Mouse (Mus musculus) CD4-positive, CD25-positive, alpha-beta regulatory T cell, adult 9 weeks (primary cell): ENCODE measurements around the gene Snrpa1. TPM values are rescaled to one million over a fixed set of nuclear protein-coding genes. Genes with fewer than 3 reads are reported as not detected.

Experiments
- polyA plus RNA-seq: library from polyadenylated mRNA; unstranded; fragments of 100-300 nt; shearing (Covaris generic); gene quantifications from one replicate; pipeline ENCODE4 v1.2.1, GENCODE M21; 2017

Gene Snrpa1
- polyA plus RNA-seq, result 130 TPM

DNA sequence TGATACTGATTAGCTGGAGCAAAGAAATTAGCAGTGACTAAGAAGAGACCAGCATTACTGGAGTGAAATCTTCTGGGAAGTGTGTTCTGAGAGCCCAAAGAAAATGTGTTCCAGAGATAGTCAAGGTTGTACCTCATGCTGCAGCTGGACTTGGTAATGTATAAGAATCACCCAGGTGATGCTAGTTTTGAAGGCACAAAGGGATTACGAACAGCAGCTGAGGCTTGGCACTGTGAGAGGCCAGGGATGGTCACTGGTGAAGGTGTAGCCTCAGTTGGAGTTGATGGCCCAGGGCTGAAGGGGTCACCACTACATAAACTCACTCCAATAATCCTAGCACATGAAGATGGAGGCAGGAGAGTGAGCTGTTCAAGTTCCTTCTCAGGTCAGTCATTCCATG, at the start of gene Snrpa1:
TSS of gene Snrpa1 (plus strand) at position 301 of the 400 bp plus-strand sequence.

GRCm38 (mm10) chr7:66043552-66044459, 15.0 kb upstream of the Snrpa1 start, which contains the start of gene Gm45213:
Gene Gm45213 (plus strand): TSS chr7:66043602.

DNA sequence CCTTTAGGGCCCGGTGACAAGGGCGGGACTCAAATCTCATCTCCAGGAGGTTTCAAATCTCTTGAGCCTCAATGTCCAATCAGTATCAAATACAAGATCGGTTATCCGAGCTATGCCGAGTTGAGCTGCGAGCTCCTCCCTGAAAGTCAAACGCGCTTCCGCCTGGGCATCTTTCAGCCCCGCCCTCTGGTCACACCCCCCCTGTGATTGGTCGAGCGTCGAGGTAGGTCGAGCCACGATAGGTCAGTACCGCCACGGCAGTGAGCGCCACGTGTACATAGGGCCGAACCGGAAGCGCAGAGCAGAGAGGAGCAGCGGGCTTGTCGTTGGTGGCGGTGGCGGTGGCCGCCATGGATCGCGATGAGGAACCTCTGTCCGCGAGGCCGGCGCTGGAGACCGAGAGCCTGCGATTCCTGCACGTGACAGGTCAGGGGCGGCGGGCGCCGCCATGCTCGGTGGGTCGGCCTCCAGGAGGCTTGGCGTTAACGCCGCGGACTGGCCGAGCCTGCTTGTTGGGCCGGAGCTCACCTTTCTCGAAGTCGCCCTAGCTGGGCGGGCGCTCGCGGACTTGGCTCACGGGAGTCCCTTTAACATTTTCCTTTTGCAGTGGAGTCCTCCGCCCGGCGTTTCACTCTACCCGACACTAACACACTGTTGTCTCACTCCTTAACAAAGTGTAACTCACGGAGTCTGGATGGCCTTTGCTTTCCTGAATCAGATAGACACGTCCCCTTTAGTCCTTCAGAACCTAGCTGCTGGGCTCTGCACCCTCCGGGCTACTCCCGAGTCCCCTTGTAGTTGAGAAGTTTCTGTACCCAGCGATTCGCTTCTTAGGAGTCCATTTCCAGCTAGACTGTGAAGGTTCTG, 20.8 kb downstream of the Snrpa1 start, which contains the start of gene Selenos:
TSS of gene Selenos (plus strand) at position 286 of the 867 bp plus-strand sequence.

DNA sequence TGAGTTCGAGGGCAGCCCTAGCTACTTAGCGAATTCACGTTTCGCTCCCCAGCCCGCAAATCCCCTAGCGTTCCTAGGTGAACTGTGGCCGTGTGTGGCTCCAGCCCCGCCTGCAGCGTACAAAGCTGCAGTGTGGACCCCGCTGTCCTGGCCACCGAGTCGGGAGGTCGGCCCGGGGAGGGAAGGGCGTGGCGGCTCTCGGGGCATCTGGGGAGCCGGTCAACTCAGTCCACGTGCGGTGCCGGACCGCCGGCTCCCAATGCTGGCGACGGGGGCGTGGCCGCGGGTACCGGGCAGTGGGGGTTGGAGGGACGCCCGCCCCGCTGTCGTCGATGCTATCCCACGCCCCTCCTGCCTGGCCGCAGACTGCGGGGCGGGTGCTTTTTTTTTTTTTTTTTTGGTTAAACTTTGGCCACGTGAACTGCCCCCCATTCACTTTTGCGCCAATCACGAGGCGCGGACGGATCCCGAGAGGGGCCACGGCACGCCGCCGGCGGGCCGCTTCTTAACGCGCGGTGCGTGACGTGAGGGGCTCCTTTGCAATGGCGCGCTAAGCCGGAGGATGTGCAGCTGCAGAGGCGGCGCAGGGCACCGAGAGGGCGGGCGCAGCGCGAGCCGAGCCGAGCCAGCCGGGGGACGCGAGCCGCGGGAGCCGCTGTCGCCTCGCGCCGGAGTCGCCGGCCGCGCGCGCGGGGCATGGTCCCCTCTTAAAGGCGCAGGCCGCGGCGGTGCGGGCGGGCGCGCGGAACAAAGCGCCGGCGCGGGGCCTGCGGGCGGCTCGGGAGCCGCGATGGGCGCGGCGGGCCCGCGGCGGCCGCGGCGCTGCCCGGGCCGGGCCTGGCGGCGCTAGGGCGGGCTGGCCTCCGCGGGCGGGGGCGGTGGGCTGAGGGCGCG, 50.4 kb downstream of the Snrpa1 start, which contains the start of gene Chsy1:
TSS of gene Chsy1 (plus strand) at position 555 of the 894 bp plus-strand sequence.

Other genes with a start within 250 kb of the Snrpa1 start
- not detected for gene Pcsk6, start 197.3 kb upstream of the Snrpa1 start, polyA plus RNA-seq
- gene Gm45213, start 15.4 kb upstream of the Snrpa1 start, polyA plus RNA-seq, result not detected
- gene Selenos, start 20.6 kb downstream of the Snrpa1 start, polyA plus RNA-seq, result 168 TPM
- 1.6 TPM for gene Chsy1, start 50.5 kb downstream of the Snrpa1 start, polyA plus RNA-seq